Mouse (Mus musculus) urinary bladder, postnatal 4 days (tissue): ENCODE data around the gene Elmsan1.
"Not testable (repeated sequence)": the region's sequence is repeated elsewhere in the genome, so short reads cannot be mapped to it uniquely, and the experiment has no call there.

ENCODE experiments used
- DNase-seq, 2 experiments: peaks; one replicate each; pipeline ENCODE4 v3.0.0; 2021 to 2022; ENCODE audit warnings: low spot score in 2 of 2

The Elmsan1 gene

GRCm38 (mm10) chr12:84218289-84219120 is at the start of gene Elmsan1:
Gene Elmsan1 (minus strand): TSS chr12:84218881.
- DNase-seq: peak; percentile 74 to 76

GRCm38 (mm10) chr12:84267264-84267663 is 48.6 kb upstream of the Elmsan1 start:
- no peak for DNase-seq

GRCm38 (mm10) chr12:84260363-84260762 is 41.7 kb upstream of the Elmsan1 start:
- no peak for DNase-seq

- DNase-seq: no peak
These were observed 36.2 kb upstream of the Elmsan1 start for GRCm38 (mm10) chr12:84254886-84255285.

GRCm38 (mm10) chr12:84252811-84253210 is 34.1 kb upstream of the Elmsan1 start:
- DNase-seq: no peak

- peak; percentile 64 to 74 for DNase-seq
These were observed 30.5 kb upstream of the Elmsan1 start for GRCm38 (mm10) chr12:84249217-84249616.

GRCm38 (mm10) chr12:84245683-84246082 is 27.0 kb upstream of the Elmsan1 start:
- DNase-seq: no peak

- no peak for DNase-seq
These were observed 24.5 kb upstream of the Elmsan1 start for GRCm38 (mm10) chr12:84243076-84243770.

GRCm38 (mm10) chr12:84237036-84237435 is 18.4 kb upstream of the Elmsan1 start:
- DNase-seq: not testable (repeated sequence)

GRCm38 (mm10) chr12:84235981-84236752 is 17.5 kb upstream of the Elmsan1 start:
- DNase-seq: peak in 1 of 2 experiments; percentile 25

GRCm38 (mm10) chr12:84235577-84235976 is 16.9 kb upstream of the Elmsan1 start:
- no peak for DNase-seq

GRCm38 (mm10) chr12:84233488-84234100 is 14.9 kb upstream of the Elmsan1 start:
- no peak for DNase-seq

GRCm38 (mm10) chr12:84226117-84226840 is 7.6 kb upstream of the Elmsan1 start:
- DNase-seq: no peak

GRCm38 (mm10) chr12:84222405-84222961 is 3.8 kb upstream of the Elmsan1 start:
- DNase-seq: peak in 1 of 2 experiments; percentile 41

GRCm38 (mm10) chr12:84220951-84221891 is 2.5 kb upstream of the Elmsan1 start:
- no peak for DNase-seq

- no peak for DNase-seq
These were observed 1.8 kb upstream of the Elmsan1 start for GRCm38 (mm10) chr12:84220515-84220914.

- no peak for DNase-seq
These were observed 460 bp upstream of the Elmsan1 start for GRCm38 (mm10) chr12:84219121-84219561.

GRCm38 (mm10) chr12:84217508-84218131 is 1.1 kb downstream of the Elmsan1 start:
- DNase-seq: no peak

GRCm38 (mm10) chr12:84217111-84217507 is 1.6 kb downstream of the Elmsan1 start:
- DNase-seq: no peak
